Comparison of ENCODE assay signal across 8 mouse cellular contexts in genomic region chr11:22973599-22973998, GRCm38 (mm10). TPM values are rescaled to one million over a fixed set of nuclear protein-coding genes. Genes with fewer than 3 reads are reported as not detected.
DNase-seq lines count a peak whose midpoint lies in the region; ATAC-seq and TF ChIP-seq lines count a peak whose summit lies in the region.

No protein-coding gene starts in this region.

- 50% methylated on average over 14 of the region's 14 CpGs for WGBS in forebrain, embryonic 11.5 days
- 53% methylated on average over 14 of the region's 14 CpGs for WGBS in liver, adult 2 months
- WGBS in small intestine, adult 2 months, result 43% methylated on average over 14 of the region's 14 CpGs

- peak; percentile 79 for DNase-seq in heart, adult 11 months
- DNase-seq in heart, postnatal 14 days, result no peak
- no peak for DNase-seq in CH12.LX (ENCODE audit: extremely low read depth)
- no peak for DNase-seq in forebrain, embryonic 11.5 days (ENCODE audit: low spot score)
- DNase-seq in liver, adult 2 months (ENCODE audit: extremely low read depth, low read depth, low spot score), result peak; percentile 48
- no peak for DNase-seq in gastrocnemius, adult 18-20 months (ENCODE audit: low spot score)
- DNase-seq in kidney, postnatal 4 days, result no peak

- peaks cover 17% of the 10 kb centered on the region for H3K79me2 ChIP-seq in CH12.LX (replicated peaks; ENCODE audit: control insufficient read depth, extremely low read depth, insufficient read depth, poor library complexity, severe bottlenecking)
- peaks cover 28% of the 10 kb centered on the region; the same call in 1 of the 2 replicates for H3K79me2 ChIP-seq in liver, adult 2 months (ENCODE audit: control insufficient read depth, insufficient read depth, low read length)

- ATAC-seq in forebrain, embryonic 11.5 days (replicated peaks; ENCODE audit: low FRiP score), result no peak

- peak overlapping the region; percentile 11; the same call in 1 of the 2 replicates for H3K4me2 ChIP-seq in CH12.LX (ENCODE audit: insufficient read depth, low read depth, poor library complexity, severe bottlenecking)
- H3K4me2 ChIP-seq in forebrain, embryonic 11.5 days (ENCODE audit: low read depth, low read length, severe bottlenecking), result peak overlapping the region; percentile 65

- peaks cover 11% of the 10 kb centered on the region for H3K9me3 ChIP-seq in CH12.LX (replicated peaks; ENCODE audit: low read length)
- peaks cover 9% of the 10 kb centered on the region; the same call in 1 of the 2 replicates for H3K9me3 ChIP-seq in forebrain, embryonic 11.5 days (ENCODE audit: control insufficient read depth, low read length)

- TF ChIP-seq RAD21 in CH12.LX (IDR thresholded peaks at IDR 0.05; ENCODE audit: low read depth, low read length), result no peak

- no peak for TF ChIP-seq POLR2A in CH12.LX (IDR thresholded peaks at IDR 0.05; ENCODE audit: low read depth, low read length)
- TF ChIP-seq POLR2A in liver, adult 2 months (IDR thresholded peaks at IDR 0.05; ENCODE audit: extremely low read depth, insufficient read depth, low read length), result no peak
- TF ChIP-seq POLR2A in small intestine, adult 2 months (IDR thresholded peaks at IDR 0.05; ENCODE audit: low read depth, low read length), result no peak

- intact Hi-C loops in heart, postnatal 14 days (cut with DNase I), result no loop called here

- H3K4me3 ChIP-seq in CH12.LX (replicated peaks in 1 of 3; ENCODE audit: low read depth in 2 of 3, low read length in 2 of 3, poor library complexity in 1 of 3), result peak overlapping the region; percentile 51 to 66 (median 54)
- H3K4me3 ChIP-seq in forebrain, embryonic 11.5 days (ENCODE audit: low read depth, low read length), result peak overlapping the region; percentile 45
- peak overlapping the region; percentile 61 for H3K4me3 ChIP-seq in liver, adult 2 months (ENCODE audit: insufficient read depth, low read depth, low read length)
- H3K4me3 ChIP-seq in small intestine, adult 2 months (ENCODE audit: low read depth, low read length), result peak overlapping the region; percentile 70

- in situ Hi-C loops in CH12.LX (cut with MboI; ENCODE audit: low pct_ligation_motif_present, low pct_unique_long_range_greater_than_20kb, low sequenced_read_pairs), result no loop called here

- H3K36me3 ChIP-seq in CH12.LX (replicated peaks in 1 of 2; ENCODE audit: control insufficient read depth in 1 of 2, insufficient read depth in 1 of 2, low read length in 1 of 2), result peaks cover 3 to 46% of the 10 kb centered on the region in 2 experiments
- H3K36me3 ChIP-seq in forebrain, embryonic 11.5 days (ENCODE audit: control insufficient read depth, insufficient read depth, low read length), result no peaks in the 10 kb centered on the region; the same call in 1 of the 2 replicates
- H3K36me3 ChIP-seq in liver, adult 2 months (ENCODE audit: control insufficient read depth, insufficient read depth, low read length), result peaks cover 15% of the 10 kb centered on the region
- H3K36me3 ChIP-seq in small intestine, adult 2 months (ENCODE audit: control insufficient read depth, insufficient read depth, low read length), result peaks cover 8% of the 10 kb centered on the region

- no peak for TF ChIP-seq EP300 in CH12.LX (IDR thresholded peaks at IDR 0.05; ENCODE audit: low read length)

- H3K9ac ChIP-seq in CH12.LX (ENCODE audit: insufficient read depth, low read depth), result peak overlapping the region; percentile 54; the same call in 1 of the 2 replicates
- H3K9ac ChIP-seq in forebrain, embryonic 11.5 days (ENCODE audit: low read length), result peak overlapping the region; percentile 55
- peak overlapping the region; percentile 64 for H3K9ac ChIP-seq in liver, adult 2 months (ENCODE audit: low read depth, low read length)

- no peak for TF ChIP-seq CTCF in CH12.LX (conservative IDR thresholded peaks at IDR 0.05 in 1 of 2, IDR thresholded peaks at IDR 0.05 in 1 of 2; ENCODE audit: low read depth in 2 of 2, low read length in 2 of 2)
- no peak for TF ChIP-seq CTCF in liver, adult 2 months (IDR thresholded peaks at IDR 0.05; ENCODE audit: low read depth, low read length)
- TF ChIP-seq CTCF in small intestine, adult 2 months (IDR thresholded peaks at IDR 0.05; ENCODE audit: extremely low read depth, insufficient read length, insufficient replicate concordance, low read depth, low read length), result no peak

- H3K27me3 ChIP-seq in CH12.LX (replicated peaks), result no peaks in the 10 kb centered on the region
- H3K27me3 ChIP-seq in forebrain, embryonic 11.5 days (ENCODE audit: control insufficient read depth, insufficient read depth, low read length), result no peaks in the 10 kb centered on the region
- H3K27me3 ChIP-seq in liver, adult 2 months (ENCODE audit: control insufficient read depth, insufficient read depth, low read length), result no peaks in the 10 kb centered on the region
- no peaks in the 10 kb centered on the region for H3K27me3 ChIP-seq in small intestine, adult 2 months (ENCODE audit: control insufficient read depth, insufficient read depth, low read length)

- H3K27ac ChIP-seq in CH12.LX (ENCODE audit: insufficient read depth, low read depth), result no peak overlapping the region
- H3K27ac ChIP-seq in forebrain, embryonic 11.5 days (ENCODE audit: low read depth, low read length), result no peak overlapping the region
- peak overlapping the region; percentile 45 for H3K27ac ChIP-seq in liver, adult 2 months (replicated peaks; ENCODE audit: insufficient read depth, low read depth, low read length)
- peak overlapping the region; percentile 45 for H3K27ac ChIP-seq in small intestine, adult 2 months (ENCODE audit: insufficient read depth, low read depth, low read length)

- peaks cover 5 to 24% of the 10 kb centered on the region in 2 experiments; a peak in 3 of 4 replicates for H3K4me1 ChIP-seq in CH12.LX (ENCODE audit: control insufficient read depth in 1 of 2, insufficient read depth in 2 of 2)
- H3K4me1 ChIP-seq in forebrain, embryonic 11.5 days (replicated peaks; ENCODE audit: control insufficient read depth, insufficient read depth, low read length), result no peaks in the 10 kb centered on the region; the same call in 1 of the 2 replicates
- peaks cover 8% of the 10 kb centered on the region; the same call in 1 of the 2 replicates for H3K4me1 ChIP-seq in liver, adult 2 months (ENCODE audit: control insufficient read depth, insufficient read depth, low read length)
- peaks cover 3% of the 10 kb centered on the region; the same call in 1 of the 2 replicates for H3K4me1 ChIP-seq in small intestine, adult 2 months (ENCODE audit: control insufficient read depth, insufficient read depth, insufficient read length, low read length)

- dilution Hi-C loops in CH12.LX (cut with MboI; ENCODE audit: extremely low pct_ligation_motif_present, extremely low pct_unique_long_range_greater_than_20kb, low sequenced_read_pairs), result no loop called here

TF ChIP-seq in CH12.LX, 34 proteins besides CTCF, POLR2A, EP300 and RAD21 (continues in another document):
- TF ChIP-seq SMC3 (IDR thresholded peaks at IDR 0.05; ENCODE audit: low read depth, low read length) (no peak), ZMIZ1 (IDR thresholded peaks at IDR 0.05; ENCODE audit: low read depth, low read length) (no peak)

RNA-seq across cellular contexts. Expression of gene Zrsr1, which starts 1.8 kb away (rescaled TPM):
- 10 to 100 TPM; 10.2 to 11.6 TPM for total RNA-seq in heart, postnatal 14 days (2021)
- total RNA-seq in CH12.LX (2012; rRNA removed), result 4.0 and 4.4 TPM in 2 replicates
- 4.7 and 4.8 TPM in 2 replicates for total RNA-seq in CH12.LX (2014; rRNA removed)
- polyA plus RNA-seq in CH12.LX (2012; ENCODE audit: insufficient read length, low read depth), result 9.3 and 12.9 TPM in 2 replicates
- 3.7 and 4.7 TPM in 2 replicates for polyA plus RNA-seq in forebrain, embryonic 11.5 days (2014; fragmentation: Nextera tagmentation; extraction: Ambion mirVana)
- total RNA-seq in liver, adult 2 months (2014; rRNA removed), result 5.6 and 6.8 TPM in 2 replicates
- polyA plus RNA-seq in liver, adult 2 months (2012; rRNA removed), result 3.8 and 4.9 TPM in 2 replicates
- polyA plus RNA-seq in small intestine, adult 2 months (2012; rRNA removed), result 2.5 and 3.9 TPM in 2 replicates
- total RNA-seq in gastrocnemius, adult 18-20 months (2021), result 10 to 100 TPM; 21.1 to 25.0 TPM

RNA-seq across cellular contexts. Expression of gene Gm28048, which starts 8.3 kb away (rescaled TPM):
- total RNA-seq in heart, postnatal 14 days (2021), result 1 to 10 TPM; 5.5 to 9.2 TPM
- 30.8 and 32.6 TPM in 2 replicates for total RNA-seq in CH12.LX (2012; rRNA removed)
- total RNA-seq in CH12.LX (2014; rRNA removed), result 93.3 and 101 TPM in 2 replicates
- polyA plus RNA-seq in CH12.LX (2012; ENCODE audit: insufficient read length, low read depth), result 47.3 and 59.5 TPM in 2 replicates
- 5.8 and 6.4 TPM in 2 replicates for polyA plus RNA-seq in forebrain, embryonic 11.5 days (2014; fragmentation: Nextera tagmentation; extraction: Ambion mirVana)
- total RNA-seq in liver, adult 2 months (2014; rRNA removed), result 12.4 and 13.0 TPM in 2 replicates
- polyA plus RNA-seq in liver, adult 2 months (2012; rRNA removed), result not detected in 2 replicates
- polyA plus RNA-seq in small intestine, adult 2 months (2012; rRNA removed), result not detected in 2 replicates
- total RNA-seq in gastrocnemius, adult 18-20 months (2021), result 1 to 10 TPM; 1.7 to 2.3 TPM

RNA-seq across cellular contexts. Expression of gene Commd1, which starts 8.6 kb away (rescaled TPM):
- total RNA-seq in heart, postnatal 14 days (2021), result 100 to 1,000 TPM; 150 to 168 TPM
- total RNA-seq in CH12.LX (2012; rRNA removed) (109 and 127 TPM in 2 replicates), CH12.LX (2014; rRNA removed) (163 and 192 TPM in 2 replicates)
- polyA plus RNA-seq in CH12.LX (2012; ENCODE audit: insufficient read length, low read depth), result 113 and 137 TPM in 2 replicates
- 375 and 399 TPM in 2 replicates for polyA plus RNA-seq in forebrain, embryonic 11.5 days (2014; fragmentation: Nextera tagmentation; extraction: Ambion mirVana)
- total RNA-seq in liver, adult 2 months (2014; rRNA removed), result 42.4 and 53.5 TPM in 2 replicates
- polyA plus RNA-seq in liver, adult 2 months (2012; rRNA removed), result 15.9 and 18.5 TPM in 2 replicates
- polyA plus RNA-seq in small intestine, adult 2 months (2012; rRNA removed), result 4.9 and 5.2 TPM in 2 replicates
- 100 to 1,000 TPM in 1 of 2 experiments, 10 to 100 TPM in 1; 93.4 to 109 TPM for total RNA-seq in gastrocnemius, adult 18-20 months (2021)

RNA-seq across cellular contexts. Expression of gene Cct4, which starts 16.7 kb away (rescaled TPM):
- 100 to 1,000 TPM; 108 to 120 TPM for total RNA-seq in heart, postnatal 14 days (2021)
- 475 and 482 TPM in 2 replicates for total RNA-seq in CH12.LX (2012; rRNA removed)
- 874 and 992 TPM in 2 replicates for total RNA-seq in CH12.LX (2014; rRNA removed)
- polyA plus RNA-seq in CH12.LX (2012; ENCODE audit: insufficient read length, low read depth), result 512 and 569 TPM in 2 replicates
- polyA plus RNA-seq in forebrain, embryonic 11.5 days (2014; fragmentation: Nextera tagmentation; extraction: Ambion mirVana), result 411 and 432 TPM in 2 replicates
- total RNA-seq in liver, adult 2 months (2014; rRNA removed), result 86.8 and 92.2 TPM in 2 replicates
- 89.2 and 136 TPM in 2 replicates for polyA plus RNA-seq in liver, adult 2 months (2012; rRNA removed)
- polyA plus RNA-seq in small intestine, adult 2 months (2012; rRNA removed), result 40.9 and 121 TPM in 2 replicates
- total RNA-seq in gastrocnemius, adult 18-20 months (2021), result 100 to 1,000 TPM; 104 to 105 TPM

RNA-seq across cellular contexts. Expression of gene Fam161a, which starts 33.7 kb away (rescaled TPM):
- total RNA-seq in heart, postnatal 14 days (2021), result 1 to 10 TPM; 2.9 to 3.8 TPM
- total RNA-seq in CH12.LX (2012; rRNA removed), result 1.5 and 2.0 TPM in 2 replicates
- total RNA-seq in CH12.LX (2014; rRNA removed), result 0.69 and 1.4 TPM in 2 replicates
- polyA plus RNA-seq in CH12.LX (2012; ENCODE audit: insufficient read length, low read depth), result 1.3 and 2.0 TPM in 2 replicates
- polyA plus RNA-seq in forebrain, embryonic 11.5 days (2014; fragmentation: Nextera tagmentation; extraction: Ambion mirVana), result 3.4 TPM in 2 replicates
- 1.9 and 3.8 TPM in 2 replicates for total RNA-seq in liver, adult 2 months (2014; rRNA removed)
- polyA plus RNA-seq in liver, adult 2 months (2012; rRNA removed), result 0.95 and 1.0 TPM in 2 replicates
- 0.06 TPM in 1 of 2 replicates, not detected in the other for polyA plus RNA-seq in small intestine, adult 2 months (2012; rRNA removed)
- 1 to 10 TPM; 4.2 to 5.1 TPM for total RNA-seq in gastrocnemius, adult 18-20 months (2021)

Comparison
In these comparisons a context has a peak if more than half of its experiments do, and no peak if none do; other contexts are left out.
1. DNase-seq: peak in heart, adult 11 months (single experiment) and liver, adult 2 months (single experiment); none in heart, postnatal 14 days (0 of 2), CH12.LX (single experiment), forebrain, embryonic 11.5 days (single experiment), gastrocnemius, adult 18-20 months (single experiment) and kidney, postnatal 4 days (0 of 2).
2. H3K27ac ChIP-seq: peak in liver, adult 2 months (single experiment) and small intestine, adult 2 months (single experiment); none in CH12.LX (single experiment) and forebrain, embryonic 11.5 days (single experiment).
3. Peak in every context shown above with its lines, with median percentiles within 50 percentile points of each other: H3K4me3 ChIP-seq and H3K9ac ChIP-seq.